8 mouse cellular contexts compared by ENCODE assay signal in the genomic region with DNA sequence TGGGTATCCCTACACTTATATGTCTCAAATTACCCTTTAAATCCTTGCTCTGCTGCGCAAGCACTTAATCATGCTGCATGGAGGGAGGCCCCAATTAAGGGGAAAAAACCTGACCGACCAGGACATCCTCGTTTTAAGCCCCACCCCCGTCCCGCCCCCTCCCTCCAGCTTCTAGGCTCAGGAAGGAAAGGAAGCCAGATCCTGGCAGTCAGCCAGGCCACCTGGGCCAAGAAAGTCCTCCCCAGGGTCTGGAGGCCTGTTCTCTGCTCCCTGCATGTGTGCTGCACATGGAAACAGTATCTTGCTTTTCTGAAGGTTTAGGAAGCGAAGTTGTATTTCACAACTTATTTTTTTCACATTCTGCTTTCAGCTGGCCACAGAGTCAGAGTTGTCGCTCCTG. TPM values are rescaled to one million over a fixed set of nuclear protein-coding genes. Genes with fewer than 3 reads are reported as not detected.
DNase-seq lines count a peak whose midpoint lies in the region; ATAC-seq lines count a peak whose summit lies in the region.

Gene Shb, minus strand, starts transcription at position 96 of the 400 bp plus-strand sequence.

- DNase-seq in adrenal gland, postnatal 10 days: peak; percentile 87
- DNase-seq in gastrocnemius, adult 18-20 months (ENCODE audit: low spot score): peak; percentile 78
- DNase-seq in limb, embryonic 10.5 days (ENCODE audit: low spot score): peak; percentile 86
- peak; percentile 55 for DNase-seq in thymus, postnatal 14 days

- peaks cover 48% of the 10 kb centered on the region for H3K4me1 ChIP-seq in erythroblast, embryonic 14.5 days (ENCODE audit: control insufficient read depth)
- peaks cover 52% of the 10 kb centered on the region for H3K4me1 ChIP-seq in hindbrain, embryonic 13.5 days (replicated peaks)
- H3K4me1 ChIP-seq in limb, embryonic 10.5 days: peaks cover 60% of the 10 kb centered on the region
- peaks cover 47% of the 10 kb centered on the region for H3K4me1 ChIP-seq in midbrain, embryonic 13.5 days (replicated peaks)

- peaks cover 12% of the 10 kb centered on the region for H3K36me3 ChIP-seq in erythroblast, embryonic 14.5 days (ENCODE audit: control insufficient read depth)
- H3K36me3 ChIP-seq in hindbrain, embryonic 13.5 days: no peaks in the 10 kb centered on the region
- no peaks in the 10 kb centered on the region for H3K36me3 ChIP-seq in limb, embryonic 10.5 days
- H3K36me3 ChIP-seq in midbrain, embryonic 13.5 days: no peaks in the 10 kb centered on the region

- no peak for ATAC-seq in erythroblast, adult 5-6 weeks (replicated peaks; ENCODE audit: low FRiP score, poor library complexity, severe bottlenecking)
- ATAC-seq in hindbrain, embryonic 13.5 days (ENCODE audit: low FRiP score): no peak
- no peak for ATAC-seq in midbrain, embryonic 13.5 days

- WGBS in hindbrain, embryonic 13.5 days: 24% methylated on average over 7 of the region's 7 CpGs
- 14% methylated on average over 7 of the region's 7 CpGs for WGBS in limb, embryonic 10.5 days
- WGBS in midbrain, embryonic 13.5 days: 18% methylated on average over 7 of the region's 7 CpGs

- peaks cover 35% of the 10 kb centered on the region for H3K27me3 ChIP-seq in erythroblast, embryonic 14.5 days (ENCODE audit: control insufficient read depth)
- peaks cover 15% of the 10 kb centered on the region for H3K27me3 ChIP-seq in hindbrain, embryonic 13.5 days
- no peaks in the 10 kb centered on the region for H3K27me3 ChIP-seq in limb, embryonic 10.5 days (ENCODE audit: low read depth, poor library complexity, severe bottlenecking)
- H3K27me3 ChIP-seq in midbrain, embryonic 13.5 days: peaks cover 40% of the 10 kb centered on the region

- peak within 1 kb of the TSS; percentile 92; the same call in 1 of the 2 replicates for H3K27ac ChIP-seq in hindbrain, embryonic 13.5 days
- peak within 1 kb of the TSS; percentile 95 for H3K27ac ChIP-seq in limb, embryonic 10.5 days
- no peak within 1 kb of the TSS for H3K27ac ChIP-seq in midbrain, embryonic 13.5 days

- H3K9me3 ChIP-seq in erythroblast, embryonic 14.5 days (ENCODE audit: control insufficient read depth, low read length): no peaks in the 10 kb centered on the region
- no peaks in the 10 kb centered on the region for H3K9me3 ChIP-seq in hindbrain, embryonic 13.5 days
- no peaks in the 10 kb centered on the region for H3K9me3 ChIP-seq in limb, embryonic 10.5 days (replicated peaks)
- H3K9me3 ChIP-seq in midbrain, embryonic 13.5 days: no peaks in the 10 kb centered on the region

- H3K4me3 ChIP-seq in erythroblast, embryonic 14.5 days (replicated peaks): peak within 1 kb of the TSS; percentile 96
- H3K4me3 ChIP-seq in hindbrain, embryonic 13.5 days: peak within 1 kb of the TSS; percentile 80
- peak within 1 kb of the TSS; percentile 87 for H3K4me3 ChIP-seq in limb, embryonic 10.5 days
- peak within 1 kb of the TSS; percentile 54 for H3K4me3 ChIP-seq in midbrain, embryonic 13.5 days (replicated peaks)

- H3K9ac ChIP-seq in hindbrain, embryonic 13.5 days: no peak within 1 kb of the TSS
- no peak within 1 kb of the TSS for H3K9ac ChIP-seq in midbrain, embryonic 13.5 days (replicated peaks)

- peak within 1 kb of the TSS; percentile 91 for H3K4me2 ChIP-seq in hindbrain, embryonic 13.5 days
- H3K4me2 ChIP-seq in midbrain, embryonic 13.5 days (replicated peaks): peak within 1 kb of the TSS; percentile 80

RNA-seq across cellular contexts. Expression of gene Shb, which starts in this region (rescaled TPM):
- 12.8 and 15.2 TPM in 2 replicates for polyA plus RNA-seq in erythroblast, embryonic 14.5 days (2012)
- total RNA-seq in erythroblast, adult 5-6 weeks (2015; ENCODE audit: low replicate concordance): not detected in 2 replicates
- 0.68 and 0.84 TPM in 2 replicates for total RNA-seq in erythroblast, adult 5-6 weeks (2017; ENCODE audit: low replicate concordance)
- total RNA-seq in adrenal gland, postnatal 10 days (2021): 10 to 100 TPM; 40.4 to 72.5 TPM
- total RNA-seq in gastrocnemius, adult 18-20 months (2021): 1 to 10 TPM; 5.6 to 6.8 TPM
- 3.8 and 5.7 TPM in 2 replicates for polyA plus RNA-seq in hindbrain, embryonic 13.5 days (2015; fragmentation: Nextera tagmentation; extraction: Ambion mirVana)
- polyA plus RNA-seq in limb, embryonic 10.5 days (2016; fragmentation: Nextera tagmentation; extraction: Ambion mirVana): 4.3 and 4.8 TPM in 2 replicates
- 2.7 and 3.6 TPM in 2 replicates for polyA plus RNA-seq in midbrain, embryonic 13.5 days (2015; fragmentation: Nextera tagmentation; extraction: Ambion mirVana)

Comparison
In these comparisons a context has a peak if more than half of its experiments do, and no peak if none do; other contexts are left out.
1. RNA of gene Shb (total RNA-seq): 40.4 to 72.5 TPM in adrenal gland, postnatal 10 days; 5.6 to 6.8 TPM in gastrocnemius, adult 18-20 months and 0.68 to 0.84 TPM in erythroblast, adult 5-6 weeks; every median in the first group is over 4 times any median in the second.
2. Peak in every context shown above with its lines, with median percentiles within 50 percentile points of each other: H3K4me3 ChIP-seq and DNase-seq.